Mouse (Mus musculus) limb, embryonic 13.5 days (tissue): ENCODE data around the gene Trex1. TPM values are rescaled to one million over a fixed set of nuclear protein-coding genes. Genes with fewer than 3 reads are reported as not detected.

Experiments used
- ATAC-seq: fragments of 200-750 bp; cut with Nextera tagmentation; 2 replicates; pipeline ENCODE4 v1.8.0; 2017; ENCODE audit warnings: low read depth, moderate number of reproducible peaks, moderate TSS enrichment; ENCODE audit not compliant: low FRiP score
- H3K27ac ChIP-seq: fragments of 300-500 bp; sonication (generic); 2 replicates; pipeline ENCODE4 v1.5.1; 2015; ENCODE audit warnings: inconsistent platforms, mild to moderate bottlenecking, moderate library complexity
- H3K27me3 ChIP-seq: fragments of 300-500 bp; sonication (generic); 2 replicates; pipeline ENCODE4 v1.6.1; 2015; ENCODE audit warnings: mild to moderate bottlenecking, inconsistent platforms
- H3K36me3 ChIP-seq: fragments of 300-500 bp; sonication (generic); 2 replicates; pipeline ENCODE4 v1.6.1; 2015; ENCODE audit warnings: inconsistent platforms, mild to moderate bottlenecking, moderate library complexity
- H3K4me1 ChIP-seq: fragments of 300-500 bp; sonication (generic); 2 replicates; pipeline ENCODE4 v1.6.1; 2015; ENCODE audit warnings: inconsistent platforms
- H3K4me2 ChIP-seq: fragments of 300-500 bp; sonication (generic); replicated peaks from 2 replicates; pipeline ENCODE4 v1.6.1; 2015; ENCODE audit warnings: inconsistent platforms, mild to moderate bottlenecking, moderate library complexity
- H3K4me3 ChIP-seq: fragments of 300-500 bp; sonication (generic); 2 replicates; pipeline ENCODE4 v1.5.1; 2015; ENCODE audit warnings: moderate library complexity, mild to moderate bottlenecking, inconsistent platforms
- H3K9ac ChIP-seq: fragments of 300-500 bp; sonication (generic); 2 replicates; pipeline ENCODE4 v1.6.1; 2015; ENCODE audit warnings: mild to moderate bottlenecking, inconsistent platforms
- H3K9me3 ChIP-seq: fragments of 300-500 bp; sonication (generic); 2 replicates; pipeline ENCODE4 v1.6.1; 2016; ENCODE audit warnings: inconsistent platforms
- WGBS: fragments of 180-500 bp; shearing (Covaris S2); methylation state at CpG from one replicate; pipeline ENCODE4 v1.1.7; 2015; 5-methylcytosine and 5-hydroxymethylcytosine counted together
- polyA plus RNA-seq: library from polyadenylated mRNA; unstranded; fragments of >200 nt; fragmentation: Nextera tagmentation; extraction: Ambion mirVana; gene quantifications from 2 replicates; pipeline ENCODE4 v1.2.1, GENCODE M21; 2015

Trex1 gene
- polyA plus RNA-seq, result 9.0 and 11.8 TPM in 2 replicates

DNA sequence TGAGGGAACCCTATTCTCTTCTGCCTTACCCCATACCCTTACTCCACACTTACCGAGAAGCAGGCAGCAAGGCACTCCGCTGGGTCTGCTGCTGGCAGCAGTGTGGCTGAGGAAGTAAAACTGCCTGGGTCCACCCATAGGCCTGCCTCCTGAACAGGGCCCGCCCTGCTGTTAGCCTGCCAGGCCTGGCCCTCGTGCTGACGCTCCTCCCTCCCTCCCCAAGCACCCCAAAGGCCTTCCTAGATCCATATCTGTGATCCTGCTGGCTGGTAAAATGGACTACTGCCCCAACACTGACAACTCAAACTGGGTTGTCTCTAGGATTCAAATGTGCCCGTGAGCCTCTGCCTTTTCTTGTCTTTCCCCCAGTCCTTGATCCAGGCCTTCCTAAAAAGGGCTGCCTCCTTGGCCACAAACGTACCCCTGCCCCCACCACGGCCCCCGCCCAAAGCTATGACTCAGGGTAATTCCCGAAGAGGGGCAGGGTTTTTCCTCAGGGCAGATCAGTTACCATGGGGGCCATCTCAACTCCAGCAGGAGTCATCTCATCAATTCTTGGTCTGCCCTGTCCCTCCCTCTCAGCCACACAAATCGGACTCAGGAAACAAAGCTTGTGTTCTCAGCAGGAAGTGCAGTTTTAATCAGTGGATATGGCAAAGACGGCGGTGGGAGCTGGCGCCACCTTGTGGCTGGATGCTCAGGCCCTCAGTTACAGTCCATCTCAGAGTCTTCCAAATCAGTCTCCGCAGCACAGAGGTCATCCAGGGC is at the start of gene Trex1:
Gene Trex1, minus strand, starts transcription at position 599 of the 768 bp plus-strand sequence.
- Histone ChIP-seq H3K9me3 (no peaks in the 10 kb centered on the region), H3K4me1 (peaks cover 19% of the 10 kb centered on the region), H3K36me3 (peaks cover 71% of the 10 kb centered on the region), H3K27ac (peak within 1 kb of the TSS; percentile 70), H3K4me2 (peak within 1 kb of the TSS; percentile 62), H3K9ac (peak within 1 kb of the TSS; percentile 68), H3K27me3 (no peaks in the 10 kb centered on the region), H3K4me3 (peak within 1 kb of the TSS; percentile 39)
- WGBS, result 20% methylated on average over 15 of the region's 15 CpGs
- ATAC-seq, result peak; percentile 85

- H3K4me1 ChIP-seq, result peaks cover 24% of the 10 kb centered on the region
- no peak overlapping the region for H3K9ac ChIP-seq
- WGBS, result 26% methylated on average over 3 of the region's 6 CpGs
- H3K27ac ChIP-seq, result no peak overlapping the region
- H3K4me2 ChIP-seq, result no peak overlapping the region
- H3K4me3 ChIP-seq, result no peak overlapping the region
- ATAC-seq, result no peak
- no peaks in the 10 kb centered on the region for H3K9me3 ChIP-seq
- H3K36me3 ChIP-seq, result peaks cover 99% of the 10 kb centered on the region
- H3K27me3 ChIP-seq, result no peaks in the 10 kb centered on the region
These were observed 47.8 kb upstream of the Trex1 start for GRCm38 (mm10) chr9:109107341-109107740.

- Histone ChIP-seq H3K36me3 (peaks cover 97% of the 10 kb centered on the region), H3K4me3 (no peak overlapping the region), H3K4me2 (no peak overlapping the region), H3K9ac (no peak overlapping the region), H3K27ac (no peak overlapping the region), H3K4me1 (peaks cover 26% of the 10 kb centered on the region), H3K27me3 (no peaks in the 10 kb centered on the region), H3K9me3 (no peaks in the 10 kb centered on the region)
- WGBS, result 93% methylated on average over 12 of the region's 12 CpGs
- ATAC-seq, result no peak
These were observed 46.1 kb upstream of the Trex1 start for GRCm38 (mm10) chr9:109105648-109106047.

GRCm38 (mm10) chr9:109105011-109105410 is 45.5 kb upstream of the Trex1 start:
- 76% methylated on average over 12 of the region's 12 CpGs for WGBS
- H3K9ac ChIP-seq, result no peak overlapping the region
- peaks cover 97% of the 10 kb centered on the region for H3K36me3 ChIP-seq

GRCm38 (mm10) chr9:109104083-109104482 is 44.5 kb upstream of the Trex1 start:
- Histone ChIP-seq H3K36me3 (peaks cover 95% of the 10 kb centered on the region), H3K4me3 (no peak overlapping the region), H3K9me3 (no peaks in the 10 kb centered on the region), H3K4me2 (no peak overlapping the region), H3K4me1 (peaks cover 39% of the 10 kb centered on the region), H3K9ac (no peak overlapping the region), H3K27me3 (no peaks in the 10 kb centered on the region), H3K27ac (no peak overlapping the region)
- no peak for ATAC-seq
- WGBS, result 93% methylated on average over 9 of the region's 9 CpGs

More at GRCm38 (mm10) chr9:109105011-109105410, 45.5 kb upstream of the Trex1 start:
- no peak overlapping the region for H3K4me2 ChIP-seq
- no peak overlapping the region for H3K4me3 ChIP-seq
- H3K9me3 ChIP-seq, result no peaks in the 10 kb centered on the region
- H3K27ac ChIP-seq, result no peak overlapping the region
- H3K27me3 ChIP-seq, result no peaks in the 10 kb centered on the region
- H3K4me1 ChIP-seq, result peaks cover 30% of the 10 kb centered on the region
- ATAC-seq, result no peak

DNA sequence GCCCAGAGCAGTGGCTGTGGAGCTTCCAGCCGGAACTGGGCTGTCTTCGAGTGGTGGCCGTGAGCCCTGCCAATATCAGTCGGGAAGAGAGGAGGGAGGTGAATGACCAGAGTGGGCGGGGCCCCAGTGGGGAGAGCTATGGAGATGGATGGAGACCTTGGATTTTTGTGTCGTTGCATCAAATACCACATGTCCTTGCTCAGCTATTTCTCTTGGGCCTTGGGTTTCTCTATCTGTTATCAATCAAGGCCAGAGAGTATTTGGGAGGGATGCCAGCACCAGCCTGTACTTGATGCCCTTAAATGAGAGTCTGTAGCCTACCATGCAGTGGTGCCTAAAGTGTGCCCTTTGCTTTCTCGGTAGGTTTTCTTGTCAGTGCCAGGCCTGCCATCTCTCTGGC is 43.7 kb upstream of the Trex1 start:
- Histone ChIP-seq H3K4me1 (peaks cover 48% of the 10 kb centered on the region), H3K27ac (no peak overlapping the region), H3K4me3 (no peak overlapping the region), H3K4me2 (no peak overlapping the region), H3K9ac (no peak overlapping the region), H3K27me3 (no peaks in the 10 kb centered on the region), H3K9me3 (no peaks in the 10 kb centered on the region), H3K36me3 (peaks cover 87% of the 10 kb centered on the region)
- no peak for ATAC-seq
- 76% methylated on average over 7 of the region's 7 CpGs for WGBS

GRCm38 (mm10) chr9:109102541-109102940 is 43.0 kb upstream of the Trex1 start:
- Histone ChIP-seq H3K27ac (no peak overlapping the region), H3K9ac (no peak overlapping the region), H3K27me3 (no peaks in the 10 kb centered on the region), H3K9me3 (no peaks in the 10 kb centered on the region), H3K4me1 (peaks cover 55% of the 10 kb centered on the region), H3K4me2 (no peak overlapping the region), H3K36me3 (peaks cover 80% of the 10 kb centered on the region), H3K4me3 (no peak overlapping the region)
- WGBS, result 90% methylated on average over 3 of the region's 3 CpGs
- no peak for ATAC-seq

DNA sequence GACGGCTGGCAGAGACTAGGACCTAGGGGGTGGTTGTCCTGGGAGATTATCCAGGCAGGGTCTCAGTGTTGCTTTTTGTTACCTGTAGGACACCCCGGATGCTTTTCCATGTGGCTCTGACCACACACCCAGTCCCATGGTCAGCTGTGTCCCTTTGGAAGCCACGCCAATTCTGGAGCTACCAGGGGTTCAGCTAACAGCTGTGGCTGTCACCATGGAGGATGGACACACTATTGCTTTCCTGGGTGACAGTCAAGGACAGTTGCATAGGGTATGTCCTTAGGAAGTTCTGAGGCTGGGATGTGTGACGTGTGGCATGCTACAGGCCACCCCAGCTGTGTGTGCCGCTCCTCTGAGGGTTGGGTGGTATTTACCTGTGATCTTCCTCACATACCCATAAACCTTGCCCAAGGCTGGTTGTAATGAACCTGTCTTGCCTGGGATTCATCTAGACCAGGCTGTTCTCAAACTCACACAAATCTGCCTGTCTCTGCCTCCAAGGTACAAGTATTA is 42.5 kb upstream of the Trex1 start:
- no peak for ATAC-seq
- Histone ChIP-seq H3K4me2 (no peak overlapping the region), H3K27ac (no peak overlapping the region), H3K9me3 (no peaks in the 10 kb centered on the region), H3K4me3 (no peak overlapping the region), H3K4me1 (peaks cover 56% of the 10 kb centered on the region), H3K9ac (no peak overlapping the region), H3K36me3 (peaks cover 75% of the 10 kb centered on the region), H3K27me3 (no peaks in the 10 kb centered on the region)
- WGBS, result 90% methylated on average over 5 of the region's 5 CpGs

DNA sequence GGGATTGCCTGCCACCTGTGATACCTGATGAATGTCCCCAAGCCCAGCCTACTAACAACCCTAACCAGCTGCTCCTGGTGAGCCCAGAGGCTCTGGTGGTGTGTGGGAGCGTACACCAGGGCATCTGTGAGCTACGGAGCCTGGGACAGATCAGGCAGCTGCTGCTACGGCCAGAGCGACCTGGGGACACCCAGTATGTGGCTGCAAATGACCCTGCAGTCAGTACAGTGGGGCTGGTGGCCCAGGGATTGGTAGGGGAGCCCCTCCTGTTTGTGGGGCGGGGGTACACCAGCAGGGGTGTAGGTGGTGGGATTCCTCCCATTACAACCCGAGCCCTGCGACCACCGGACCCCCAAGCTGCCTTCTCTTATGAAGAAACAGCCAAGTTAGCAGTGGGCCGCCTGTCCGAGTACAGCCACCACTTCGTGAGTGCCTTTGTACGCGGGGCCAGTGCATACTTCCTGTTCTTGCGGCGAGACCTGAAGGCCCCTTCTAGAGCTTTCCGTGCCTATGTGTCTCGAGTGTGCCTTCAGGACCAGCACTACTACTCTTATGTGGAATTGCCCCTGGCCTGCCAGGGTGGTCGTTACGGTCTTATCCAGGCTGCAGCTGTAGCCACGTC is 40.9 kb upstream of the Trex1 start:
- Histone ChIP-seq H3K4me2 (no peak overlapping the region), H3K27me3 (no peaks in the 10 kb centered on the region), H3K4me1 (peaks cover 55% of the 10 kb centered on the region), H3K9ac (no peak overlapping the region), H3K9me3 (no peaks in the 10 kb centered on the region), H3K36me3 (peaks cover 59% of the 10 kb centered on the region), H3K4me3 (no peak overlapping the region), H3K27ac (no peak overlapping the region)
- WGBS, result 85% methylated on average over 20 of the region's 20 CpGs
- no peak for ATAC-seq

GRCm38 (mm10) chr9:109098969-109099368 is 39.4 kb upstream of the Trex1 start:
- no peak for ATAC-seq
- H3K27ac ChIP-seq, result peak overlapping the region; percentile 100
- no peaks in the 10 kb centered on the region for H3K9me3 ChIP-seq
- peak overlapping the region; percentile 75 for H3K4me3 ChIP-seq
- no peaks in the 10 kb centered on the region for H3K27me3 ChIP-seq
- 49% methylated on average over 6 of the region's 6 CpGs for WGBS
- H3K9ac ChIP-seq, result peak overlapping the region; percentile 59
- peaks cover 45% of the 10 kb centered on the region for H3K36me3 ChIP-seq
- H3K4me2 ChIP-seq, result peak overlapping the region; percentile 87
- H3K4me1 ChIP-seq, result peaks cover 53% of the 10 kb centered on the region

GRCm38 (mm10) chr9:109098366-109098765 is 38.8 kb upstream of the Trex1 start:
- H3K36me3 ChIP-seq, result peaks cover 39% of the 10 kb centered on the region
- no peaks in the 10 kb centered on the region for H3K27me3 ChIP-seq
- 85% methylated on average over 8 of the region's 8 CpGs for WGBS
- peak overlapping the region; percentile 100 for H3K27ac ChIP-seq
- H3K9me3 ChIP-seq, result no peaks in the 10 kb centered on the region
- peak overlapping the region; percentile 75 for H3K4me3 ChIP-seq
- peak overlapping the region; percentile 59; the same call in 1 of the 2 replicates for H3K9ac ChIP-seq
- no peak for ATAC-seq
- H3K4me1 ChIP-seq, result peaks cover 58% of the 10 kb centered on the region
- peak overlapping the region; percentile 87 for H3K4me2 ChIP-seq

- WGBS, result 71% methylated on average over 5 of the region's 5 CpGs
- H3K9ac ChIP-seq, result peak overlapping the region; percentile 96; the same call in 1 of the 2 replicates
- peak; percentile 3; the same call in 1 of the 2 replicates for ATAC-seq
These were observed 38.3 kb upstream of the Trex1 start for GRCm38 (mm10) chr9:109097831-109098230.

More at GRCm38 (mm10) chr9:109097831-109098230, 38.3 kb upstream of the Trex1 start:
- peaks cover 62% of the 10 kb centered on the region for H3K4me1 ChIP-seq
- peak overlapping the region; percentile 87 for H3K4me2 ChIP-seq
- peak overlapping the region; percentile 100 for H3K27ac ChIP-seq
- H3K4me3 ChIP-seq, result peak overlapping the region; percentile 75
- no peaks in the 10 kb centered on the region for H3K9me3 ChIP-seq
- no peaks in the 10 kb centered on the region for H3K27me3 ChIP-seq
- H3K36me3 ChIP-seq, result peaks cover 37% of the 10 kb centered on the region
